Mouse (Mus musculus): ENCODE data around the gene Mbd3l2. TPM values are rescaled to one million over a fixed set of nuclear protein-coding genes. Genes with fewer than 3 reads are reported as not detected.
"Not testable (repeated sequence)": the region's sequence is repeated elsewhere in the genome, so short reads cannot be mapped to it uniquely, and the experiment has no call there.

Gene Mbd3l2
- polyA plus RNA-seq (2016; fragmentation: Nextera tagmentation; extraction: Ambion mirVana), result 0.15 TPM in 1 of 2 replicates, not detected in the other

GRCm38 (mm10) chr9:18430354-18430753 is at the start of gene Mbd3l2:
Mbd3l2 (plus strand) TSS chr9:18430654.
- Histone ChIP-seq H3K36me3 (no peaks in the 10 kb centered on the region), H3K4me3 (no peak within 1 kb of the TSS), H3K27me3 (replicated peaks) (no peaks in the 10 kb centered on the region), H3K27ac (no peak within 1 kb of the TSS), H3K4me1 (no peaks in the 10 kb centered on the region), H3K9me3 (no peaks in the 10 kb centered on the region), H3K4me2 (replicated peaks) (no peak within 1 kb of the TSS), H3K9ac (no peak within 1 kb of the TSS)
- ATAC-seq (ENCODE audit: low FRiP score, low read depth), result no peak

- Histone ChIP-seq H3K4me3 (no peak overlapping the region), H3K4me2 (replicated peaks) (no peak overlapping the region), H3K9me3 (no peaks in the 10 kb centered on the region), H3K36me3 (no peaks in the 10 kb centered on the region), H3K9ac (no peak overlapping the region), H3K27me3 (replicated peaks) (no peaks in the 10 kb centered on the region), H3K27ac (no peak overlapping the region), H3K4me1 (no peaks in the 10 kb centered on the region)
- ATAC-seq (ENCODE audit: low FRiP score, low read depth), result no peak
- 35% methylated on average over 6 of the region's 6 CpGs for WGBS
These were observed 44.7 kb upstream of the Mbd3l2 start for GRCm38 (mm10) chr9:18385782-18386181.

GRCm38 (mm10) chr9:18399629-18400028 is 30.8 kb upstream of the Mbd3l2 start:
- Histone ChIP-seq H3K9me3 (no peaks in the 10 kb centered on the region), H3K9ac (no peak overlapping the region), H3K4me3 (no peak overlapping the region), H3K27me3 (replicated peaks) (no peaks in the 10 kb centered on the region), H3K4me2 (replicated peaks) (no peak overlapping the region), H3K4me1 (no peaks in the 10 kb centered on the region), H3K27ac (no peak overlapping the region), H3K36me3 (no peaks in the 10 kb centered on the region)
- ATAC-seq (ENCODE audit: low FRiP score, low read depth), result no peak
- 74% methylated on average over 1 of the region's 1 CpGs for WGBS

- ATAC-seq (ENCODE audit: low FRiP score, low read depth); H3K4me2 ChIP-seq (replicated peaks); H3K27ac ChIP-seq; H3K4me1 ChIP-seq; H3K9me3 ChIP-seq; H3K36me3 ChIP-seq; H3K4me3 ChIP-seq; H3K9ac ChIP-seq; H3K27me3 ChIP-seq (replicated peaks): not testable (repeated sequence)
- 76% methylated on average over 2 of the region's 2 CpGs for WGBS
These were observed 27.6 kb upstream of the Mbd3l2 start, which contains the start of gene Naalad2 for GRCm38 (mm10) chr9:18402895-18403294. Naalad2 (minus strand) TSS chr9:18402995.

- H3K36me3 ChIP-seq, result no peaks in the 10 kb centered on the region
- WGBS, result 81% methylated on average over 1 of the region's 1 CpGs
- no peaks in the 10 kb centered on the region for H3K27me3 ChIP-seq (replicated peaks)
- H3K27ac ChIP-seq, result no peak within 1 kb of the TSS
- no peak within 1 kb of the TSS for H3K4me2 ChIP-seq (replicated peaks)
- no peak within 1 kb of the TSS for H3K4me3 ChIP-seq
- no peaks in the 10 kb centered on the region for H3K9me3 ChIP-seq
- ATAC-seq (ENCODE audit: low FRiP score, low read depth), result no peak
- no peaks in the 10 kb centered on the region for H3K4me1 ChIP-seq
- H3K9ac ChIP-seq, result no peak within 1 kb of the TSS
These were observed 26.3 kb upstream of the Mbd3l2 start, which contains the start of gene Ubtfl1 for GRCm38 (mm10) chr9:18404118-18404517. Ubtfl1 (plus strand) TSS chr9:18404418.

GRCm38 (mm10) chr9:18412371-18412770 is 18.1 kb upstream of the Mbd3l2 start:
- not testable (repeated sequence) for H3K36me3 ChIP-seq; H3K27me3 ChIP-seq (replicated peaks); ATAC-seq (ENCODE audit: low FRiP score, low read depth); H3K4me2 ChIP-seq (replicated peaks); H3K27ac ChIP-seq; H3K4me1 ChIP-seq; H3K9me3 ChIP-seq; H3K4me3 ChIP-seq; H3K9ac ChIP-seq
- 80% methylated on average over 4 of the region's 4 CpGs for WGBS

- 85% methylated on average over 10 of the region's 10 CpGs for whole genome bisulfite sequencing
- no peak overlapping the region for H3K27ac ChIP-seq
- no peaks in the 10 kb centered on the region for H3K9me3 ChIP-seq
- H3K27me3 ChIP-seq (replicated peaks), result no peaks in the 10 kb centered on the region
- no peak for ATAC-seq (ENCODE audit: low FRiP score, low read depth)
- no peaks in the 10 kb centered on the region for H3K36me3 ChIP-seq
- no peaks in the 10 kb centered on the region for H3K4me1 ChIP-seq
- H3K9ac ChIP-seq, result no peak overlapping the region
- no peak overlapping the region for H3K4me2 ChIP-seq (replicated peaks)
- H3K4me3 ChIP-seq, result no peak overlapping the region
These were observed 1.2 kb downstream of the Mbd3l2 start for GRCm38 (mm10) chr9:18431687-18432086.

- H3K9me3 ChIP-seq, result peaks cover 5% of the 10 kb centered on the region; the same call in 1 of the 2 replicates
- no peak overlapping the region for H3K4me2 ChIP-seq (replicated peaks)
- H3K9ac ChIP-seq, result no peak overlapping the region
- peaks cover 46% of the 10 kb centered on the region for H3K36me3 ChIP-seq
- no peak overlapping the region for H3K4me3 ChIP-seq
- WGBS, result 86% methylated on average over 4 of the region's 4 CpGs
- no peak for ATAC-seq (ENCODE audit: low FRiP score, low read depth)
- no peak overlapping the region for H3K27ac ChIP-seq
- H3K27me3 ChIP-seq (replicated peaks), result no peaks in the 10 kb centered on the region
- H3K4me1 ChIP-seq, result no peaks in the 10 kb centered on the region
These were observed 26.1 kb downstream of the Mbd3l2 start for GRCm38 (mm10) chr9:18456520-18456919.

GRCm38 (mm10) chr9:18467350-18467749 is 36.9 kb downstream of the Mbd3l2 start:
- no peak for ATAC-seq (ENCODE audit: low FRiP score, low read depth)
- 62% methylated on average over 3 of the region's 3 CpGs for WGBS
- Histone ChIP-seq H3K4me2 (replicated peaks) (no peak overlapping the region), H3K27ac (no peak overlapping the region), H3K4me3 (no peak overlapping the region), H3K9me3 (no peaks in the 10 kb centered on the region), H3K9ac (no peak overlapping the region), H3K36me3 (peaks cover 21% of the 10 kb centered on the region; the same call in 1 of the 2 replicates), H3K4me1 (no peaks in the 10 kb centered on the region), H3K27me3 (replicated peaks) (no peaks in the 10 kb centered on the region)

- no peak for ATAC-seq (ENCODE audit: low FRiP score, low read depth)
- H3K4me3 ChIP-seq, result no peak overlapping the region
- 94% methylated on average over 3 of the region's 3 CpGs for WGBS
- no peaks in the 10 kb centered on the region; the same call in 1 of the 2 replicates for H3K4me1 ChIP-seq
- H3K4me2 ChIP-seq (replicated peaks), result no peak overlapping the region
- H3K27me3 ChIP-seq (replicated peaks), result no peaks in the 10 kb centered on the region
- no peak overlapping the region for H3K9ac ChIP-seq
- no peak overlapping the region for H3K27ac ChIP-seq
- peaks cover 21% of the 10 kb centered on the region; the same call in 1 of the 2 replicates for H3K36me3 ChIP-seq
- H3K9me3 ChIP-seq, result no peaks in the 10 kb centered on the region
These were observed 37.6 kb downstream of the Mbd3l2 start for GRCm38 (mm10) chr9:18468005-18468404.

GRCm38 (mm10) chr9:18473324-18474128 is 43.1 kb downstream of the Mbd3l2 start:
- H3K27ac ChIP-seq, result peak overlapping the region; percentile 80
- no peaks in the 10 kb centered on the region; the same call in 1 of the 2 replicates for H3K4me1 ChIP-seq
- H3K9ac ChIP-seq, result peak overlapping the region; percentile 67
- peak overlapping the region; percentile 59 for H3K4me3 ChIP-seq
- H3K4me2 ChIP-seq (replicated peaks), result peak overlapping the region; percentile 67
- H3K36me3 ChIP-seq, result peaks cover 4% of the 10 kb centered on the region; the same call in 1 of the 2 replicates
- WGBS, result 6% methylated on average over 39 of the region's 39 CpGs
- no peaks in the 10 kb centered on the region for H3K27me3 ChIP-seq (replicated peaks)
- ATAC-seq (ENCODE audit: low FRiP score, low read depth), result peak; percentile 97
- no peaks in the 10 kb centered on the region for H3K9me3 ChIP-seq

GRCm38 (mm10) chr9:18478168-18478567 is 47.7 kb downstream of the Mbd3l2 start, which contains the start of the genes Zfp558 and Mbd3l1:
Zfp558 (minus strand) TSS chr9:18478268.
Mbd3l1 (plus strand) TSS chr9:18478359.
- H3K27me3 ChIP-seq (replicated peaks), result no peaks in the 10 kb centered on the region
- no peaks in the 10 kb centered on the region for H3K9me3 ChIP-seq
- no peak for ATAC-seq (ENCODE audit: low FRiP score, low read depth)
- no peak within 1 kb of the TSS for H3K9ac ChIP-seq
- H3K27ac ChIP-seq, result no peak within 1 kb of the TSS
- H3K36me3 ChIP-seq, result no peaks in the 10 kb centered on the region
- H3K4me3 ChIP-seq, result no peak within 1 kb of the TSS
- no peak within 1 kb of the TSS for H3K4me2 ChIP-seq (replicated peaks)
- H3K4me1 ChIP-seq, result no peaks in the 10 kb centered on the region
- 83% methylated on average over 3 of the region's 3 CpGs for WGBS
